Mouse (Mus musculus) T-helper 17 cell (primary cell): ENCODE data around the gene Arhgef25.

Experiments used
- in situ Hi-C, 2 experiments: fragments of 300-600 bp; cut with MboI, MseI; formaldehyde crosslinking; loops; 1 replicate in 1 of 2; 2 replicates in 1 of 2; pipeline ENCODE4 v1.15.1; 2025; ENCODE audit warnings: high pct_unique_total_duplicates in 2 of 2

Gene Arhgef25

DNA sequence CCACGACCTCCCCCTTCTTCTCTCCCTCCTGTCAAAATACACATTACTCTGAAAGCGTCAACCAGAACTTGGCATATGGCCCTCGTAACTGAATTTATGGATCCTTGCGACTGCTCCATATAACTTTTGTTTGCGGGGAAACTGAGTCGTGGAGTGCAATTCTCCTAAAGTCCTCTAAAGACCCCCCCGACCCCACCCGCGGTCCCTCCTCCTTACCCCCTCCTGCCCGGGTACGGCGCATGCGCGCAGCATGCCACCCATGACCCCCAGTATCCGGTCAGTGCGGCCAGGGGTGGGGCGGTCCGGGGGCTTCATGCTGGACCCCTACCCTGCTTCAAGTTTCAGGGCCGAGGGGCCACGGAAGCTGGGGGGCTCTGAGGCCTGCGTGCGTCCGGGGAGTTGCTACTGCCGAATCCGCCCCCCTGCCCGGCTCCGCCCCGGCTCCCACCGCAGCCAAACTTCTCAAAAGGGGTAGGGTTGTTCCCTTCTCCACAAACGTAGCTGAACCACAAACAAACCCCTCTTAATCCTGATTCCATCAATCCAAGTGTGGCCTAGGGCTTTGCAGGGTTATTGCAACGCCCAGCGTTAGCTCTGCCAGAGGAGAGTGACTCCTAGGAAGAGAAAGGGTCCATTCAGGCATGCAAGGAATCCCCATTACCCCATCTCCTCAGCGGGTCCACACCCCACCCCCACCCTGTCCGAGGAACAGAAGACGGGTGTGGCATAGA is at the start of gene Arhgef25:
Arhgef25 (minus strand) TSS at position 433 of the 731 bp plus-strand sequence.
- in situ Hi-C loops: loop anchor here (5.0 to 10.0 kb wide), 2 partner anchors 142 to 145 kb away; no protein-coding TSS in a partner anchor

DNA sequence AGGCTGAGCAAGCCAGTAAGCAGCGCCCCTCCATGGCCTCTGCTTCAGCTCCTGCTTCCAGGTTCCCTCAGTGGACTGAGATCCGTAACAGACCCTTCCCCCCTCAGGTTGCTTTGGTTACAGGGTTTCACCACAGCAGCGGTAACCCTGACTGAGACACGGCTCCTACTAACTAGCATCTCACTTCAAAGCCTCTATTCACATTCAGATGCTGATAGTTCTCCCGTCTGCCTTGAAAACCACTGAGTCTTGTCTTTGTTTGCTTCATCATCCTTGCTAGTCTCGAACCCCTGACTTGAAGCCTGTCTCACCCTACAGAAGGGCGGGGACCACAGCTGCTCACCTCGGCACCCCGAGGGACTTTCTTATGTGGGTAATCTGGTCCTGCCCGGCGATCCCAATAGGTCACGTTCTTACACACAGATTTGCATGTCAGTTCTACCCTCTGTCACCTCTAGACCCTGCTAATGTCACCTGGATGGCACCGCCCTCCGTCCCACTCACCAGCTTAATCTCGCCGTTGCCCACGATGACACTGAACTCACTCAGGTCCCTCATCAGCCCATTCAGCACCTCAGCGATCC is 48.5 kb upstream of the Arhgef25 start:
- in situ Hi-C loops: no loop called here

DNA sequence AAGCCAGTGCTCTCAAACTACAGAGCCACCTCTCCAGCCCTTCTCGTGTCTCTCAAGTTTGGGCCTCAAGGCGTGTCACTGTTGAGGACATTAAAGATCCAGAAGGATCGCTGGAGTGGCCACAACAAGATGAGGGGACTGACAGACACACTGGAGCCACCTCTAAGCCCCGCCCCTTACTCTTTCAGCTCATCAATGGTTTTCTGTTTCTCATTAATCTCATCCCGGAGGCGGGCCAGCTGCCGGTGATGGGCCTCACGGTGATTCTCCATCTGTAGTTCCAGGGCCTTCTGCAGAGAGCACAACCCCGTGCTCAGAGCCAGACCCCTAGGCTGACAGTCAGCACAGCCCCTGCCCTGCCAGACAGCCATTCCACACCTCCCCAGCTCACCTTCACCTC is 46.7 kb upstream of the Arhgef25 start:
- in situ Hi-C loops: no loop called here

DNA sequence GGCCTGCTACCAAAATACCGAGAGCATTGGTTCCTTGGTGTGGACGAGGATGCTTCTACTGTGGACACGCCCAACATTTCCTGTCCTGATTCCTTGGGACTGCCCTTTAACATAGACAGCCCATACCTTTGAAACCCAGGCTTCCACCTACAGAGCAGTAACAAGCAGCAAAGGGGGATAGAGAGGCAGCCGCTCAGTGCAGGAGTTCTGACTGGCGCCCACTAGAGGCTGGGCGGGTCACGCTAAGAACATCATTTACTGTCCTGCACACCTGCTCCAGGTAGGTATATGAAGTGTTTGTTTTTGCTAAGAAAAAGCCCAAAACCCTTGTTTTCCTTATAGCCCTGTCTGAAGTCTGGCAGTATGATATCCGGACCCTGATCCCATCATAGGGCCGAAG is 43.3 kb upstream of the Arhgef25 start:
- in situ Hi-C loops: loop anchor here (5.0 kb wide), 1 partner anchor 56 kb away; no protein-coding TSS in a partner anchor

GRCm38 (mm10) chr10:127231741-127232140 is 41.9 kb upstream of the Arhgef25 start:
- in situ Hi-C loops: loop anchor here (5.0 kb wide), 1 partner anchor 54 kb away; no protein-coding TSS in a partner anchor

DNA sequence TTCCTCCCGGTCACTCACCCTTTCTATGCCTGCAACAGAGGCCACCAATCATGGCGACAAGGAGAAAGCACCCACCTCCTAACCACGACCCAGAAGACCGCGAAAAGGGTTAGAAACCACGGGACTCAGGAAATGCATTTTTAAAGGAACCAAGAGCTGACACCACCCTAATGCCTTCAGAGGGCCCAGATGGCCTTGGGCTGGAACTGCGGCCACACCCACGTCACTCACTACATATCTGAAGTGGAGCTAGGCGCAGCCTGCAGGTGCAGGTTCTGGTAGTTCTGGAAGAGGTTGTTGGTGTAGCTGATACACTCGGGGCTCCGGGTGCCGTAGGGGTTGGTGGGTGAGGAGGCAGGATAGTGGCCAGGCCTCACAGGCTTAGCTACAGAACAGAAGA is 40.8 kb upstream of the Arhgef25 start:
- in situ Hi-C loops: loop anchor here (5.0 kb wide), 1 partner anchor 53 kb away; no protein-coding TSS in a partner anchor

GRCm38 (mm10) chr10:127228897-127229296 is 39.0 kb upstream of the Arhgef25 start:
- in situ Hi-C loops: loop anchor here in 1 of 2 experiments (5.0 kb wide), 1 partner anchor 102 kb away; no protein-coding TSS in a partner anchor

- in situ Hi-C loops: loop anchor here in 1 of 2 experiments (5.0 kb wide), 1 partner anchor 100 kb away; no protein-coding TSS in a partner anchor
Observed at GRCm38 (mm10) chr10:127227163-127227562, 37.3 kb upstream of the Arhgef25 start.

GRCm38 (mm10) chr10:127226318-127226895 is 36.5 kb upstream of the Arhgef25 start:
- in situ Hi-C loops: loop anchor here in 1 of 2 experiments (5.0 kb wide), 1 partner anchor 99 kb away; no protein-coding TSS in a partner anchor

- in situ Hi-C loops: loop anchor here in 1 of 2 experiments (5.0 kb wide), 1 partner anchor 98 kb away; no protein-coding TSS in a partner anchor
Observed at GRCm38 (mm10) chr10:127225732-127226131, 35.8 kb upstream of the Arhgef25 start.

DNA sequence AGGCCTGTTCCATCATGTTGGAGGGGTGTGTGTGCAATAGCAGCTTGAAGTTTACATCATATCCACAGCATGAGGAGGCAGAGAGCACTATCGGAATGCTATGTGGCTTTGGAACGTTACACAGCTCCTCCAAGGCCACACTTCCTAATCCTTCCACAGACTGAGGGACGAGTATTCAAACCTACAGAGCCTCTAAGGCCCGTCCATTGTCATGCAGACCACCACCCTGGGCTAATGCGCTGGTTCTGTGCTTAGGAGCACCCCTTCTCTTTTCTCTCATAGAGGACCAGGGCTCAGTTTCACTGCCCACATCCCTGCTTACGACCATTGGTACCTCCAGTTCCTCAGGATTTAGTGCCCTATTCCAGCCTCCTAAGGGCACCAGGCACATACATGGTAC is 35.3 kb upstream of the Arhgef25 start:
- in situ Hi-C loops: loop anchor here in 1 of 2 experiments (5.0 kb wide), 1 partner anchor 98 kb away; no protein-coding TSS in a partner anchor

DNA sequence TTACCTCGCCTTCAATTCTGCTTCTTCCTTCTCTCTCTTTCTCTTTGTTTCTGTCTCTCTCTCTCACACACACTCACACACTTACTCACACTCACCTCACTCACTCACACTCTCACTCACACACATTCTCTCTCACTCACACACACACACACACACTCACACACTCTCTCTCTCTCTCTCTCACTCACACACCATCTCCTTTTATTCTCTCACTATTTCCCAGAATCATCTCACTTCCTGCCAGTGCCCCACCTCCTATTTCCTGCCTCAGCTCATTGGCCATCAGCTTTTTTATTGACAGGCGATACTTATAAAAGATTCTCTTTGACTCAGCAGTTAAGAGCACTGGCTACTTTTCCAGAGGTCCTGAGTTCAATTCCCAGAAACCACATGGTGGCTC is 28.5 kb upstream of the Arhgef25 start:
- in situ Hi-C loops: no loop called here

DNA sequence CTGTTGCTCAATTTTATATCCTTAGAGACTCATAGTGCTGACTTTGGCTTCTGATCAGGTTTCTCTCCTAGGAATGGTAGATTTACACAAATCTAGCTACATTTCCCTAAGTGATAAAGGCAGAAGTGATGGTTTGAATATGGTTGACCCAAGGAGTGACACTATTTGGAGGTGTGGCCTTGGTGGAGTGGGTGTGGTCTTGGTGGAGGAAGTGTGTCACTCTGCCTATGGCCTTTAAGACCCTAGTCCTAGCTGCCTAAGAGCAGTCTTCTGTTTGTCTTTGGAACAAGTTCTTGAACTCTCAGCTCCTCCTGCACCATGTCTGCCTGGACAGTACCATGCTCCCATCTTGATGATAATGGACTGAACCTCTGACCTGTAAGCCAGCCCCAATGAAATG is 27.3 kb upstream of the Arhgef25 start:
- in situ Hi-C loops: no loop called here

DNA sequence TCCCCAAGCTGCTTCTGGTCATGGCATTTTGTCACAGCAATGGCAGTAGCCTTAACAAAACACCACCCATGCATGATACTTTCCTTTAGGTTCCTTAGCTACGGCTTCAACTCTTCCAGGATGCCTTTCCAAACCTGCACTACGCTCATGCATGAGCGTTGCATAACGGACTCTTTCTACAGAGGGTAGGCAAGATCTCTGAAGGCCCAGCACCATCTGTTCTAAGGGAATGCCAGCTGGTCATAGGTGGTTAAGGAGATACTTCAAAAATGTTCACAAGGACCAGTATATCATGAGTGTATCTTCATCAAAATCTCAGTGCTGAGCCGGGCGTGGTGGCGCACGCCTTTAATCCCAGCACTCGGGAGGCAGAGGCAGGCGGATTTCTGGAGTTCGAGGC is 26.6 kb upstream of the Arhgef25 start:
- in situ Hi-C loops: no loop called here

GRCm38 (mm10) chr10:127214422-127214803 is 24.5 kb upstream of the Arhgef25 start:
- in situ Hi-C loops: no loop called here

- in situ Hi-C loops: no loop called here
Observed at GRCm38 (mm10) chr10:127213704-127214421, 24.0 kb upstream of the Arhgef25 start.

- in situ Hi-C loops: no loop called here
Observed at GRCm38 (mm10) chr10:127213272-127213671, 23.4 kb upstream of the Arhgef25 start.

DNA sequence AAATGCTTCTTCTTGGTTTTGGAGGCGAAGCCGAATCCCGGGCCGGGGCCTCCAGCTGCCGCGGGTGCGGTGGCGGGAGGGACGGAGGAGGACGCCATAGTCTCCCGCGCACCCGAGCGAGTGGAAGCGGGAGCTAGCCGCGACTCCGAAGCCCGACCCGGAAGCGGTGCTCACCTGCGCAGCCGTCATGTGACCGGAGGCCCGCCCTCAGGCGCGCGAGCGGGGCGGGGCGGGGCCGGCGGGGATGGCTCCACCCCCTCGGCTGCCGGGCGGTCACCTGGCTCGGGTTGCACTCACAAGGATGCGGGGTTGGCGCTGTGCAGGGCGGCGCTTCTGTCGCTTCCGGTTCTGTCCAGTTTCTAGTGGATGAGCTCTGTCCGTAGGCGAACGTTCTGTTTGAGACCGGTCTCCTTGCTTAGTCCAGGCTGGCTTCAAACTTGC is 21.6 kb upstream of the Arhgef25 start, which contains the start of gene Pip4k2c:
Pip4k2c (minus strand) TSS at position 172 of the 441 bp plus-strand sequence.
- in situ Hi-C loops: no loop called here

DNA sequence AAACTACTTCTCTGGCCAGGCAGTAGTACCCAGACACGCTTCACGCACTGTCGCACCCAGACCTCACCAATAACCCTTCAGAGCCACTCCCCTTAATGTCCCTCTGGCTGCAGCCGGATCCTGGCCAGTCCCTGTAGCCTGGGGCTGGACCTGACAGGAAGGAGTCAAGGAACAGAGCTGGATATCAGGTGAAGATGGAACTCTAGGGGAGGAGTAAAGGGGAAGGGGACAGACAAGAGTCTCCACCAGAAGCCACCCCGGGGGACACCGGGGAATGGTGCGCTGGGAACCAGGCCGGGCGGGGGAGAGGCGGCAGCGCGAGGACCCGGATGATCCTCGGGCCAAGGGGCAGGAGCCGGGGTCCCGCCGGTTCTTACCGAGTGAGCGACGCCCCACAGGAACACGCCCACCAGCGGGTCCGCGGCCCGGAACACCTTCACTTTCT is 21.1 kb upstream of the Arhgef25 start:
- in situ Hi-C loops: no loop called here

GRCm38 (mm10) chr10:127209928-127210570 is 20.2 kb upstream of the Arhgef25 start:
- in situ Hi-C loops: no loop called here

DNA sequence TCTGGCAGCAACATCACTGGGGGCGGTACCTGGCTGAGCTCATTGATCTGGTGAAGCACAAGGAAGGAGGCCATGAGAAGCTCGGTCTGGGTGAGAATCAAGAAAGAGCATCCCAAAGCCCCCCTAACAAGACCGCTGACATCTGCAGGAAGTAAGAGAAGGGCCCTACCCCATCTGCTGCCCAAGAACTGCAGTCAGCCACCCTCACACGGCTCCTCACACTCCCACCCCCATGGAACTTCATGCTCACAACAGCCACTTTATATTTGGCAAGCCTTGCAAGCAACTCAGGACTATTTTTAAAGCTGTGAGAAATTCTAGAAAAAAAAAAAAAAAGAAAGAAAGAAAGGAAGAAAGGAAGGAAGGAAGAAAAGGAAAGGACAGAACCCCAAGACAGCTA is 19.0 kb upstream of the Arhgef25 start:
- in situ Hi-C loops: no loop called here
